Mouse (Mus musculus) MEL (cell line): ENCODE data around the gene Tpst2. TPM values are rescaled to one million over a fixed set of nuclear protein-coding genes. Genes with fewer than 3 reads are reported as not detected.

Experiments
- DNase-seq: peaks from one replicate; pipeline ENCODE4 v3.0.0; 2011; ENCODE audit warnings: low read depth, low spot score
- H3K27ac ChIP-seq: 2 replicates; pipeline ENCODE4 v1.5.1; 2012; ENCODE audit warnings: low read depth, mild to moderate bottlenecking, control low read depth, low read length, moderate library complexity; ENCODE audit not compliant: control insufficient read depth
- H3K27me3 ChIP-seq, 2 experiments: fragments of 150-350 bp in 1 of 2; sonication (generic) in 1 of 2; 2 replicates each; pipeline ENCODE4 v1.6.1; 2012; ENCODE audit warnings: low read length in 2 of 2, mild to moderate bottlenecking in 2 of 2, improper control_type of control experiment in 1 of 2, moderate library complexity in 1 of 2; ENCODE audit not compliant: insufficient read depth in 2 of 2, control insufficient read depth in 1 of 2
- H3K36me3 ChIP-seq, 2 experiments: 2 replicates each; pipeline ENCODE4 v1.6.1; 2012 to 2014; ENCODE audit warnings: low read length in 2 of 2, improper control_type of control experiment in 1 of 2, inconsistent platforms in 1 of 2, mild to moderate bottlenecking in 1 of 2; ENCODE audit not compliant: insufficient read depth in 2 of 2, control insufficient read depth in 1 of 2
- H3K4me1 ChIP-seq, 2 experiments: fragments of 150-350 bp in 1 of 2; sonication (generic) in 1 of 2; 2 replicates each; pipeline ENCODE4 v1.6.1; 2012; ENCODE audit warnings: low read length in 2 of 2, improper control_type of control experiment in 1 of 2, mild to moderate bottlenecking in 1 of 2; ENCODE audit not compliant: insufficient read depth in 2 of 2, control insufficient read depth in 1 of 2
- H3K4me3 ChIP-seq, 2 experiments: fragments of 150-350 bp in 1 of 2; sonication (generic) in 1 of 2; 2 replicates each; pipeline ENCODE4 v1.5.1; 2012; ENCODE audit warnings: low read depth in 2 of 2, low read length in 2 of 2, mild to moderate bottlenecking in 2 of 2, moderate library complexity in 2 of 2, control low read depth in 1 of 2, improper control_type of control experiment in 1 of 2; ENCODE audit not compliant: control insufficient read depth in 1 of 2, insufficient read depth in 1 of 2
- H3K79me2 ChIP-seq: 2 replicates; pipeline ENCODE4 v1.6.1; 2012; ENCODE audit warnings: mild to moderate bottlenecking, low read length, moderate library complexity; ENCODE audit not compliant: control insufficient read depth, poor library complexity, insufficient read depth
- H3K9ac ChIP-seq: 2 replicates; pipeline ENCODE4 v1.6.1; 2012; ENCODE audit warnings: low read depth, mild to moderate bottlenecking, control low read depth, low read length, moderate library complexity; ENCODE audit not compliant: control insufficient read depth, poor library complexity, severe bottlenecking
- H3K9me3 ChIP-seq: fragments of 150-350 bp; sonication (generic); replicated peaks from 2 replicates; pipeline ENCODE4 v1.6.1; 2012; ENCODE audit warnings: mild to moderate bottlenecking, low read length, improper control_type of control experiment, moderate library complexity; ENCODE audit not compliant: insufficient read depth
- BHLHE40 ChIP-seq: IDR thresholded peaks from 2 replicates; pipeline ENCODE4 v1.6.1; 2012; ENCODE audit warnings: low read depth, mild to moderate bottlenecking, inconsistent platforms, low read length, improper control_type of control experiment, borderline replicate concordance
- CHD1 ChIP-seq: IDR thresholded peaks from 2 replicates; pipeline ENCODE4 v1.6.1; 2012; ENCODE audit warnings: low read depth, mild to moderate bottlenecking, inconsistent platforms, low read length, improper control_type of control experiment
- CTCF ChIP-seq, 3 experiments: IDR thresholded peaks in 2 of 3; conservative IDR thresholded peaks in 1 of 3; 2 replicates each; pipeline ENCODE4 v1.5.1; 2011 to 2012; ENCODE audit warnings: low read length in 3 of 3, low read depth in 2 of 3, mild to moderate bottlenecking in 2 of 3, improper control_type of control experiment in 1 of 3, inconsistent platforms in 1 of 3, mixed read lengths in 1 of 3, moderate library complexity in 1 of 3; ENCODE audit not compliant: control insufficient read depth in 1 of 3, insufficient read depth in 1 of 3, poor library complexity in 1 of 3, severe bottlenecking in 1 of 3
- E2F4 ChIP-seq: IDR thresholded peaks from 2 replicates; pipeline ENCODE4 v1.6.1; 2011; ENCODE audit warnings: low read depth, low read length, improper control_type of control experiment, borderline replicate concordance
- EP300 ChIP-seq, 2 experiments: IDR thresholded peaks; 2 replicates each; pipeline ENCODE4 v1.6.1; 2011; ENCODE audit warnings: improper control_type of control experiment in 2 of 2, low read length in 2 of 2, low read depth in 1 of 2, mild to moderate bottlenecking in 1 of 2
- JUND ChIP-seq: IDR thresholded peaks from 2 replicates; pipeline ENCODE4 v1.6.1; 2011; ENCODE audit warnings: low read depth, mild to moderate bottlenecking, improper control_type of control experiment, low read length
- MAZ ChIP-seq: IDR thresholded peaks from 2 replicates; pipeline ENCODE4 v1.6.1; 2012; ENCODE audit warnings: low read depth, mild to moderate bottlenecking, inconsistent platforms, low read length, improper control_type of control experiment
- MEF2A ChIP-seq: IDR thresholded peaks from 2 replicates; pipeline ENCODE4 v1.6.1; 2014; ENCODE audit warnings: low read depth, mild to moderate bottlenecking, inconsistent platforms, low read length, improper control_type of control experiment; ENCODE audit not compliant: poor library complexity, insufficient replicate concordance, severe bottlenecking; ENCODE audit errors: extremely low read depth
- MXI1 ChIP-seq: IDR thresholded peaks from 2 replicates; pipeline ENCODE4 v1.6.1; 2011; ENCODE audit warnings: mild to moderate bottlenecking, low read depth, low read length, improper control_type of control experiment
- MYB ChIP-seq: IDR thresholded peaks from 2 replicates; pipeline ENCODE4 v1.6.1; 2011; ENCODE audit warnings: mild to moderate bottlenecking, low read depth, low read length, improper control_type of control experiment
- NELFE ChIP-seq: IDR thresholded peaks from 2 replicates; pipeline ENCODE4 v1.6.1; 2011; ENCODE audit warnings: low read depth, low read length, improper control_type of control experiment
- NRF1 ChIP-seq: IDR thresholded peaks from 2 replicates; pipeline ENCODE4 v1.6.1; 2014; ENCODE audit warnings: low read depth, mild to moderate bottlenecking, inconsistent platforms, low read length, improper control_type of control experiment, moderate library complexity; ENCODE audit not compliant: poor library complexity, insufficient read depth, severe bottlenecking
- POLR2A ChIP-seq, 2 experiments: IDR thresholded peaks; 2 replicates each; pipeline ENCODE4 v1.6.1; 2011 to 2012; ENCODE audit warnings: low read length in 2 of 2, mild to moderate bottlenecking in 2 of 2, control low read depth in 1 of 2, improper control_type of control experiment in 1 of 2, low read depth in 1 of 2, moderate library complexity in 1 of 2; ENCODE audit not compliant: control insufficient read depth in 1 of 2, insufficient read depth in 1 of 2, poor library complexity in 1 of 2
- POLR2AphosphoS5 ChIP-seq: IDR thresholded peaks from 2 replicates; pipeline ENCODE4 v1.6.1; 2012; ENCODE audit warnings: low read depth, borderline replicate concordance, mild to moderate bottlenecking, inconsistent platforms, low read length, moderate library complexity, mixed read lengths
- SMC3 ChIP-seq: IDR thresholded peaks from 2 replicates; pipeline ENCODE4 v1.6.1; 2011; ENCODE audit warnings: low read depth, low read length, improper control_type of control experiment
- TAL1 ChIP-seq: IDR thresholded peaks from 2 replicates; pipeline ENCODE4 v1.6.1; 2012; ENCODE audit warnings: mild to moderate bottlenecking, inconsistent platforms, low read length, moderate library complexity, mixed read lengths
- TCF12 ChIP-seq: IDR thresholded peaks from 2 replicates; pipeline ENCODE4 v1.6.1; 2014; ENCODE audit warnings: low read depth, mild to moderate bottlenecking, inconsistent platforms, low read length, improper control_type of control experiment, moderate library complexity
- ZC3H11A ChIP-seq: IDR thresholded peaks from 2 replicates; pipeline ENCODE4 v1.6.1; 2012; ENCODE audit warnings: low read depth, mild to moderate bottlenecking, inconsistent platforms, low read length, improper control_type of control experiment
- ZKSCAN1 ChIP-seq: IDR thresholded peaks from 2 replicates; pipeline ENCODE4 v1.6.1; 2012; ENCODE audit warnings: low read depth, mild to moderate bottlenecking, inconsistent platforms, low read length, improper control_type of control experiment, moderate library complexity
- ZMIZ1 ChIP-seq: IDR thresholded peaks from 2 replicates; pipeline ENCODE4 v1.6.1; 2012; ENCODE audit warnings: low read depth, mild to moderate bottlenecking, inconsistent platforms, low read length, improper control_type of control experiment, moderate library complexity
- ZNF384 ChIP-seq: IDR thresholded peaks from 2 replicates; pipeline ENCODE4 v1.6.1; 2012; ENCODE audit warnings: low read depth, mild to moderate bottlenecking, inconsistent platforms, low read length, improper control_type of control experiment
- polyA plus RNA-seq, 2 experiments: library from polyadenylated mRNA; stranded (reverse) in 1 of 2; unstranded in 1 of 2; fragments of >175 nt in 1 of 2; fragments of >200 nt in 1 of 2; gene quantifications; 2 replicates each; pipeline versions ENCODE4 v1.2.1 to v1.2.4; 2012; ENCODE audit warnings: low replicate concordance in 2 of 2, low read depth in 1 of 2; ENCODE audit not compliant: insufficient read length in 2 of 2, insufficient read depth in 1 of 2, missing spikeins in 1 of 2
- total RNA-seq: library from RNA; depleted of rRNA; stranded (reverse); fragments of 300-350 nt; gene quantifications from 2 replicates; pipeline ENCODE4 v1.2.3, GENCODE M21; 2012

Gene Tpst2
- total and polyA plus RNA-seq, 3 experiments: 57.8 to 86.1 TPM; not detected in 1

DNA sequence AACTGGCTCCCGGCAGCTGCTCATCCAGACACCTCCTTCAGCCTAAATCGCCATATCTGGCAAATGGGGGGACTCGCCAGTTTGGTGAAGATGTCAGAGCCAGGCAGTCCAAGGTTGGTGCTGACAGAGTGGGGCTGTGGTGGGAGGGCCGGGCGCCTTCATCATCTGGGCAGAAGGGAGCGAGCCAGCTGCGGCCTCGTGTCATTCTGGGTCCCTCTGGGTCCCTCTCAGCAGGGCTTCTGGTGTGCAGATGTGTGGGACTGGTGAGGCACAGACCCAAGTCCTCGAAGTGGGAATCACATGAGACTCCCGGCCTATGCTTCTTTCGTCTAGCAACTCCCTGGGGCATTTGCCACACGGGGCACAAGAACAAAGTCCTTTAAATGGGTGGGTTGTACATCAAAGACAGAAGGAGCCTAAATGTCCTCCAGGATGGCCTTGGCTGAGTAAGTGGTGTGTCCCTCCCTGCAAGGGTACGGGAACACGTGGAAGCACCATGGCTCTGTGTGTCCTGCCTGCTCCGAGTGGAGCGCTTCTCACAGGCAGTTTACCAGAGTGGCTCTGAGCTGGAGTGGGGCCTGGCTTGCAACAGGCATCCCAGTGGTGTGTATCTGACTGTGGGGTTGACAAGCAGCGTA is 16.0 kb downstream of the Tpst2 start:
- Histone ChIP-seq H3K36me3 (peaks cover 0 to 37% of the 10 kb centered on the region in 2 experiments; a peak in 2 of 4 replicates), H3K4me3 (no peak overlapping the region), H3K27ac (no peak overlapping the region), H3K79me2 (peaks cover 70% of the 10 kb centered on the region), H3K9me3 (no peaks in the 10 kb centered on the region), H3K9ac (no peak overlapping the region), H3K4me1 (peaks cover 21 to 49% of the 10 kb centered on the region in 2 experiments), H3K27me3 (no peaks in the 10 kb centered on the region)
- no peak for DNase-seq
- no peak for TF ChIP-seq E2F4
- TF ChIP-seq TAL1: no peak
- TF ChIP-seq EP300 (IDR thresholded peaks at IDR 0.05; ENCODE audit: low read depth in 1 of 2, low read length in 2 of 2): no peak
- no peak for TF ChIP-seq POLR2AphosphoS5
- TF ChIP-seq ZC3H11A: no peak
- no peak for TF ChIP-seq CHD1
- TF ChIP-seq POLR2A (IDR thresholded peaks at IDR 0.05; ENCODE audit: control insufficient read depth in 1 of 2, insufficient read depth in 1 of 2, low read depth in 1 of 2, low read length in 2 of 2, poor library complexity in 1 of 2): no peak
- no peak for TF ChIP-seq NRF1
- TF ChIP-seq MAZ: no peak
- no peak for TF ChIP-seq JUND
- no peak for TF ChIP-seq ZMIZ1
- TF ChIP-seq SMC3: no peak
- no peak for TF ChIP-seq MYB
- TF ChIP-seq BHLHE40: no peak
- no peak for TF ChIP-seq ZNF384
- TF ChIP-seq TCF12: no peak
- no peak for TF ChIP-seq CTCF (IDR thresholded peaks at IDR 0.05 in 2 of 3, conservative IDR thresholded peaks at IDR 0.05 in 1 of 3; ENCODE audit: control insufficient read depth in 1 of 3, insufficient read depth in 1 of 3, low read depth in 2 of 3, low read length in 3 of 3, poor library complexity in 1 of 3, severe bottlenecking in 1 of 3)

DNA sequence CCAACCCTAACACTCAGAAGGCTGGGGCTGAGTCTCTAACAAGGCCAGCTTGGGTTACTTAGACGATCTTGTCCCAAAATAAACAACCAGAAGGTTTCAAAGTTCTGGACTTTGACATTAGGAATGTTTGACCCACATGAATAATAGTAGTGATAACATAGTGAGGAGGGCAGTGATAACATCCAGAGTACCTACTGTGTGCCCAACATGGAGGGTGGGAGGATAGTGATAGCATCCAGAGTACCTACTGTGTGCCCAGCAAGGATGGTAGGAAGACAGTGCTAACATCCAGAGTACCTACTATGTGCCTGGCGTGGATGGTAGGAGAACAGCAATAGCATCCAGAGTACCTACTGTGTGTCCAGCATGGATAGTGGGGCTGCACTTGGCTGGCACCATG is 17.3 kb downstream of the Tpst2 start:
- TF ChIP-seq ZKSCAN1 (peak; percentile 97), MEF2A (no peak), SMC3 (no peak), MXI1 (no peak), NELFE (no peak)
- TF ChIP-seq, all 39 proteins: peak for 1
- Histone ChIP-seq H3K79me2 (peaks cover 68% of the 10 kb centered on the region), H3K27ac (no peak overlapping the region), H3K9ac (no peak overlapping the region), H3K9me3 (no peaks in the 10 kb centered on the region), H3K36me3 (peaks cover 0 to 25% of the 10 kb centered on the region in 2 experiments; a peak in 2 of 4 replicates), H3K4me3 (no peak overlapping the region), H3K4me1 (peaks cover 23 to 46% of the 10 kb centered on the region in 2 experiments), H3K27me3 (no peaks in the 10 kb centered on the region)
- DNase-seq: no peak
